Mouse (Mus musculus) inflammation-experienced regulatory T-cells (primary cell): Measurements from ENCODE around the gene Tex9. TPM values are rescaled to one million over a fixed set of nuclear protein-coding genes. Genes with fewer than 3 reads are reported as not detected.

ENCODE experiments used
- polyA plus RNA-seq, 2 experiments: library from polyadenylated mRNA; unstranded; fragments of 100-300 nt; shearing (Covaris generic); gene quantifications; one replicate each; pipeline ENCODE4 v1.2.1; 2017

Gene Tex9
- 10 to 100 TPM in 1 of 2 experiments, 1 to 10 TPM in 1; 9.9 to 15.5 TPM for polyA plus RNA-seq

DNA sequence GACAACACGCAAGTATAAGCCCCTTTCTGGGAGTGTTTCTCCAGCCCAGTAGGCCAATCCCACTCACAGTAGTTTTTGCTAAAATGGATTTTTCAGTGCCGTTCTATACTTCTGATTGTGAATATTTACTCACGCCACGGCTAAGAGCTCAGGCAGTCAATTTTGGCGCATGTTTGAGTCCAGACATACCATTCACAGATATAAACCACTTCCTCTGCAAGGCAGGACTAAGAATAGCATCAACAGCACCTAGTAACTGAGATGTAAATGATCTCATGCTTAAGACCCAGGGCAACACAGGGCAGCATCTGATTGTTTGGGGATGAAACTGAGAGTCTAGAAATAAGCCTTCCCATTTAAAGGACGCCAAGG, at the start of gene Tex9:
Gene Tex9, minus strand, starts transcription at position 19 of the 372 bp plus-strand sequence.

DNA sequence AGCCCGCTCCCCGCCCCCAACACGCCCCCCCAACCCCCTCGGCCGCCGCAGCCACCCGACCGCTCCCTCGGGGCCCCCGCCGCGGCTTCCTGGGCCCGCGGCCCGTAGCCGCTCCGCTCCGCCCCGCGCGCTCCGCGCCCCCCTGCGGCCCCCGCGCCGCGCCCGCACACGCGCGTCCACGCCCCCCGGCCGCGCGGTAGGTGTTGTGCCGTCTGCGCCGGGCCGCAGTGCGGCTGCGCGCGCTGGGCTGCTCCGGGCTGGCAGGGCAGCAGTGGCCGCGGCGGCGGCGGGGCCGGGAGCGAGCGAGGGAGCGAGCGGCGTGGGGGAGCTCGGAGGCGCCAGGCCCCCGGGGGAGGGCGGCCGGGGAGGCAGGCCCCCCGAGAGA, 40.0 kb upstream of the Tex9 start, which contains the start of gene Rfx7:
Gene Rfx7, plus strand, starts transcription at position 245 of the 385 bp plus-strand sequence.

DNA sequence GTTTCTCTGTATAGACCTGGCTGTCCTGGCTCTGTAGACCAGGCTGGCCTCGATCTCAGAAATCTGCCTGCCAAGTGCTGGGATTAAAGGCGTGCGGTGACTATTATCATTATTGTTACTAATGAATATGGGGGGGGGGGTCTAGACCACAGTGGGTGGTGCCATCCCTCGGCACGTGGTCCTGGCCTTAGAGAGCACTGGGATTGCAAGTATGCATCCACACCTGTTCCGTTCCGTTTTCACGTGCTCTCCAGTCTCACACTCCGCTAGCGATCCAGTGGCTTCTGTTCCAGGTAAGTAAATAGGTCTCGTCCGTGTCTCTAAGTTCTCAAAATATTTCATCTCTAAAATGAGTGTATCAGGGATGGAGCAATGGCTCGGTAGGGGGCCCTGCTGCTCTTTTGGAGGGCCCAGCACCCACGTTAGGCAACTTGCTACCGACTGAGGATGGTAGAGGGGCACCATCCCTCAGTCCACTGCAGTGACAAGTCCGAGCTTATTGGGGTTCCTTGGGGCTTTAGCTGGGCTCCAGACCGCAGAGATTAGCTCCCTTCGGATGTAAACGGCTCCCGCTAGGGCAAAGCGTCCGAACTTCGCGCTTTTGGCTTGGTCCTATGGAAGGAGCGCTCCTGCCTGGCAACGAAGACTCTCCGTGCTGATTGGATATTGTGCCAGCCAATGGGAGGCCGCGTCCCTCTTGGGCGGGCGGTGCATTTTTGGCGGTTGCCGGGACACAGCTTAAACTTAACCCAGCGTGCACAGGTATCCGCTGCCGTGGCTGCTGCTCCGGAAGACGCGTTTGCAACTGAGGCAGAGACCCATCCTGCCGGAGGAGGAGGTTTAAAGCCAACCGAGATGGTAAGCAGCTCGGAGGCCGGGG, 54.0 kb downstream of the Tex9 start, which contains the start of gene Mns1:
Gene Mns1, plus strand, starts transcription at position 190 of the 880 bp plus-strand sequence.

Other genes with a start within 250 kb of the Tex9 start
- 10 to 100 TPM; 50.8 to 54.1 TPM for gene Zfp280d, start 217.4 kb downstream of the Tex9 start, polyA plus RNA-seq
- 10 to 100 TPM in 1 of 2 experiments, 1 to 10 TPM in 1; 5.5 to 11.6 TPM for gene Mns1, start 54.2 kb downstream of the Tex9 start, polyA plus RNA-seq
- 10 to 100 TPM; 33.2 to 53.8 TPM for gene Rfx7, start 40.0 kb upstream of the Tex9 start, polyA plus RNA-seq
- gene Nedd4, start 170.1 kb upstream of the Tex9 start, polyA plus RNA-seq, result 10 to 100 TPM in 1 of 2 experiments, 1 to 10 TPM in 1; 4.7 to 14.5 TPM